Mouse (Mus musculus) testis, adult 2 months (tissue): ENCODE data around the gene Sufu.

Source experiments
- CTCF ChIP-seq: fragments of 200-500 bp; IDR thresholded peaks from 2 replicates; pipeline ENCODE4 v1.5.1; 2012; ENCODE audit warnings: low read depth, mild to moderate bottlenecking, inconsistent platforms, low read length, moderate library complexity; ENCODE audit not compliant: control insufficient read depth, insufficient read depth, insufficient replicate concordance
- POLR2A ChIP-seq: fragments of 200-500 bp; IDR thresholded peaks from 2 replicates; pipeline ENCODE4 v1.6.1; 2012; ENCODE audit warnings: low read depth, mild to moderate bottlenecking, inconsistent platforms, low read length, moderate library complexity; ENCODE audit not compliant: control insufficient read depth

- TF ChIP-seq CTCF = no peak
- no peak for TF ChIP-seq POLR2A
Measured at GRCm38 (mm10) chr19:46374477-46375088, 22.1 kb upstream of the Sufu start.
